Mouse (Mus musculus) gastrocnemius, postnatal 10 days (tissue): ENCODE results near the gene Csf3. TPM values are rescaled to one million over a fixed set of nuclear protein-coding genes. Genes with fewer than 3 reads are reported as not detected.
"Not testable (repeated sequence)": the region's sequence is repeated elsewhere in the genome, so short reads cannot be mapped to it uniquely, and the experiment has no call there.

ENCODE experiments used
- DNase-seq: peaks from one replicate; pipeline ENCODE4 v3.0.0; 2021; ENCODE audit warnings: mixed read lengths
- total RNA-seq, 2 experiments: library from RNA; stranded (reverse); gene quantifications; 2 replicates each; pipeline ENCODE4 v1.2.3; 2021

The Csf3 gene
- total RNA-seq, 2 experiments from 2014 or later = not detected

- peak; percentile 63 for DNase-seq
Observed at GRCm38 (mm10) chr11:98729119-98729588, 28.1 kb downstream of the Csf3 start, which contains the start of gene Med24. Gene Med24 (minus strand): TSS chr11:98729435.

GRCm38 (mm10) chr11:98730727-98731126 lies 29.7 kb downstream of the Csf3 start:
- DNase-seq = no peak

GRCm38 (mm10) chr11:98731134-98731533 lies 30.1 kb downstream of the Csf3 start:
- DNase-seq = no peak

- no peak for DNase-seq
Observed at GRCm38 (mm10) chr11:98734020-98734419, 33.0 kb downstream of the Csf3 start.

- DNase-seq = no peak
Observed at GRCm38 (mm10) chr11:98735111-98735510, 34.0 kb downstream of the Csf3 start.

- DNase-seq = no peak
Observed at GRCm38 (mm10) chr11:98736176-98736575, 35.1 kb downstream of the Csf3 start.

- DNase-seq = not testable (repeated sequence)
Observed at GRCm38 (mm10) chr11:98737220-98737619, 36.2 kb downstream of the Csf3 start.

- DNase-seq = no peak
Observed at GRCm38 (mm10) chr11:98738428-98738911, 37.4 kb downstream of the Csf3 start.

- DNase-seq = no peak
Observed at GRCm38 (mm10) chr11:98738925-98739324, 37.9 kb downstream of the Csf3 start.

GRCm38 (mm10) chr11:98740026-98740392 lies 38.9 kb downstream of the Csf3 start:
- no peak for DNase-seq

- DNase-seq = peak; percentile 73
Observed at GRCm38 (mm10) chr11:98740393-98741050, 39.5 kb downstream of the Csf3 start, which contains the start of gene Thra. Gene Thra (plus strand): TSS chr11:98740638.

GRCm38 (mm10) chr11:98741051-98741620 lies 40.1 kb downstream of the Csf3 start:
- DNase-seq = no peak

GRCm38 (mm10) chr11:98741622-98742396 lies 40.7 kb downstream of the Csf3 start:
- peak; percentile 86 for DNase-seq

- DNase-seq = peak; percentile 38
Observed at GRCm38 (mm10) chr11:98742397-98743291, 41.6 kb downstream of the Csf3 start.

- peak; percentile 71 for DNase-seq
Observed at GRCm38 (mm10) chr11:98743655-98744345, 42.7 kb downstream of the Csf3 start.

- DNase-seq = peak; percentile 40
Observed at GRCm38 (mm10) chr11:98744456-98745019, 43.5 kb downstream of the Csf3 start.

- DNase-seq = no peak
Observed at GRCm38 (mm10) chr11:98745932-98746853, 45.1 kb downstream of the Csf3 start.

GRCm38 (mm10) chr11:98746855-98747693 lies 46.0 kb downstream of the Csf3 start:
- DNase-seq = peak; percentile 81
